Mouse (Mus musculus) heart, postnatal 0 days (tissue): ENCODE measurements around the gene Agr2.

Experiments
- CTCF ChIP-seq: IDR thresholded peaks from 2 replicates; pipeline ENCODE4 v1.5.1; 2016; ENCODE audit warnings: antibody characterized with exemption, control low read depth, low read depth
- EP300 ChIP-seq: IDR thresholded peaks from 2 replicates; pipeline ENCODE4 v1.6.1; 2016; ENCODE audit warnings: antibody characterized with exemption, low read depth

DNA sequence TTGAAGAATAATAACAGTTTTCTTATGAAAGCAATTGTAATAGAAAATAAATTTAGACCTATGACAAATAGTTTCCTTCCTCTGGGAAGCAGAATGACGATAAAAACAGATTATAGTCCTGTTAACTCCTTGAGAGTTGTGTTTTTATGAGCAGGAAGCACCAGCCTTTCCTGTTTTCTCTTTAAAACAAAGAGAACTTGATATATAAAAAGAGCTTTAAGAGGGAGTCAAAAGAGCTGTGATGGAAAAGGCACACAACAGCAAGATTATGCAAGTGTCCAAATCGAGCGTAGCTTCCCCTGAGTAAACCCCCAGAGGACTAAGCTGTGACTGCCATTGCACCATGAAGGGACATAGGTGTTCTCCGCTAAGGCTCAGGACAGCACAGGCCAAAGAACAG lies 39.7 kb downstream of the Agr2 start:
- TF ChIP-seq EP300 = 0 out of 2 replicates have a peak, but pooled peaks have one; percentile 59
- TF ChIP-seq CTCF = no peak
